Mouse (Mus musculus) limb, embryonic 12.5 days (tissue): ENCODE measurements at regions not wholly inside any gene's neighbourhood (a gene's known extent, or its start where the extent isn't known, plus 50 kb on each side); places are given as distances from the start of the nearest gene placed in this dataset.

Experiments
- ATAC-seq: fragments of 200-750 bp; cut with Nextera tagmentation; 2 replicates; pipeline ENCODE4 v1.8.0; 2017; ENCODE audit warnings: low read depth, moderate TSS enrichment; ENCODE audit not compliant: insufficient number of reproducible peaks, insufficient read depth, low FRiP score, low TSS enrichment
- H3K27ac ChIP-seq: fragments of 300-500 bp; sonication (generic); 2 replicates; pipeline ENCODE4 v1.5.1; 2016; ENCODE audit warnings: mild to moderate bottlenecking, moderate library complexity
- H3K27me3 ChIP-seq: fragments of 300-500 bp; sonication (generic); 2 replicates; pipeline ENCODE4 v1.6.1; 2016; ENCODE audit warnings: mild to moderate bottlenecking, moderate library complexity
- H3K36me3 ChIP-seq: fragments of 300-500 bp; sonication (generic); 2 replicates; pipeline ENCODE4 v1.6.1; 2016; ENCODE audit warnings: mild to moderate bottlenecking, moderate library complexity
- H3K4me1 ChIP-seq: fragments of 300-500 bp; sonication (generic); replicated peaks from 2 replicates; pipeline ENCODE4 v1.6.1; 2016
- H3K4me2 ChIP-seq: fragments of 300-500 bp; sonication (generic); 2 replicates; pipeline ENCODE4 v1.6.1; 2016; ENCODE audit warnings: mild to moderate bottlenecking, moderate library complexity
- H3K4me3 ChIP-seq: fragments of 300-500 bp; sonication (generic); replicated peaks from 2 replicates; pipeline ENCODE4 v1.5.1; 2016; ENCODE audit warnings: mild to moderate bottlenecking
- H3K9ac ChIP-seq: fragments of 300-500 bp; sonication (generic); replicated peaks from 2 replicates; pipeline ENCODE4 v1.6.1; 2016; ENCODE audit warnings: mild to moderate bottlenecking, moderate library complexity
- H3K9me3 ChIP-seq: fragments of 300-500 bp; sonication (generic); 2 replicates; pipeline ENCODE4 v1.6.1; 2016; ENCODE audit warnings: mild to moderate bottlenecking, moderate library complexity
- WGBS: fragments of 180-500 bp; shearing (Covaris S2); methylation state at CpG from one replicate; pipeline ENCODE4 v1.1.7; 2016; 5-methylcytosine and 5-hydroxymethylcytosine counted together

GRCm38 (mm10) chr8:98955803-98956202, 460.5 kb downstream of the Cdh8 start:
- Histone ChIP-seq H3K4me2 (no peak overlapping the region), H3K36me3 (no peaks in the 10 kb centered on the region), H3K4me1 (no peaks in the 10 kb centered on the region), H3K9me3 (no peaks in the 10 kb centered on the region), H3K27me3 (no peaks in the 10 kb centered on the region), H3K4me3 (no peak overlapping the region), H3K27ac (no peak overlapping the region), H3K9ac (no peak overlapping the region)
- WGBS = 59% methylated on average over 4 of the region's 4 CpGs
- ATAC-seq = no peak

DNA sequence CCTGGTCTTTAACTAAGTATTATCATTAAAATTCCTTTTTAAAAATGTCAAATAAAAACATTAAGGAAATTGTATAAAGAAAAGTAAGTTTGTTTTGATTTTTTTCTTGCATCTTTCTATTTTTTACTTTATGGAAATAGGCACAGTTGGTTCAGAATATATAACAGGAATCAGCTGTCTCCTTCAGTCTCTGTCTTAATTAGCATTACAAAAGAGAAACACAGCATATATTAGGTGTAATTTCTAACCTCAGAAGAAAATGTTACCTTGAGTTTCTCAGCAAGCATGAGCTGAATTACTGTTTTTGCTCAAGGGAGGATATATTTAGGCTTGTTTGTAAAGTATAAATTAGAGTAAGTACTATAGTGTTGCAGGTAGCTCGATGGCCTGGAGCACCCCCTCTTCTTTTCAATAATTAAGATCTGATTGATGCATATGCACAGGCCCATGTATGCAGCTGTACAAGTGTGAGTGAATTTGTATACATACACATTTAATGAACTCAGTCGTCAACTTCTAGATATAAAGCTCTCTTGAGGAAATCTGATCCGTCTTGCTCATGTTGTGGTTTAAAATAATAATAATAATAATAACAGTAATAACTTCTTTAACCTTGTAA, 503.0 kb downstream of the Cdh8 start:
- Histone ChIP-seq H3K4me2 (no peak overlapping the region), H3K36me3 (no peaks in the 10 kb centered on the region), H3K4me3 (no peak overlapping the region), H3K27me3 (no peaks in the 10 kb centered on the region), H3K9ac (no peak overlapping the region), H3K4me1 (no peaks in the 10 kb centered on the region), H3K9me3 (0 out of 2 replicates have a peak, but pooled peaks cover 3% of the 10 kb centered on the region), H3K27ac (no peak overlapping the region)
- 81% methylated on average over 3 of the region's 3 CpGs for WGBS
- no peak for ATAC-seq

DNA sequence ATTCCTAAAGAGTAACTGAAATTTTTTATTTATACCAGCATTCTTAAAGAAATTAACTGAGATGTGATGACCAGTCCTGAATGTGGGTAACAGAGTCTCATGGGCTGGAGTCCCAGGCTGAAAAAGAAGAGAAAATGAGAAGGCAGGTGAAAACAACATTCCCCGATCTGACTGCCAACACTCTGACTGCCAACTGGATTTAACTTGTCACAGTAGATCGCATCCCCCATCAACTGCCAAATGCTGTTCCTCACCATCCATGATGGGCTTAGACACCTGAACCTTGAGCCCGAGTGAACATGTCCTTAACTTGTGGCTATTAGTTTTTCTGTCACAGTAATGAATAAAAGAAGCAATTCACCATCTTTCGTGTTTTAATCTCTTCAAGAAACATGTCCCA, 522.9 kb downstream of the Cdh8 start:
- Histone ChIP-seq H3K4me1 (no peaks in the 10 kb centered on the region), H3K4me2 (no peak overlapping the region)
- 87% methylated on average over 4 of the region's 4 CpGs for WGBS

GRCm38 (mm10) chr8:98861664-98862306, 554.5 kb downstream of the Cdh8 start:
- Histone ChIP-seq H3K4me2 (no peak overlapping the region), H3K9me3 (no peaks in the 10 kb centered on the region), H3K27me3 (no peaks in the 10 kb centered on the region), H3K36me3 (no peaks in the 10 kb centered on the region), H3K27ac (no peak overlapping the region), H3K4me3 (no peak overlapping the region), H3K9ac (no peak overlapping the region), H3K4me1 (0 out of 2 replicates have a peak, but pooled peaks cover 4% of the 10 kb centered on the region)
- WGBS = 66% methylated on average over 2 of the region's 2 CpGs
- no peak for ATAC-seq

More for the DNA sequence above, 522.9 kb downstream of the Cdh8 start:
- Histone ChIP-seq H3K27ac (no peak overlapping the region), H3K4me3 (no peak overlapping the region), H3K27me3 (no peaks in the 10 kb centered on the region), H3K36me3 (no peaks in the 10 kb centered on the region), H3K9ac (no peak overlapping the region), H3K9me3 (no peaks in the 10 kb centered on the region)
- ATAC-seq = no peak

GRCm38 (mm10) chr8:98861175-98861574, 555.1 kb downstream of the Cdh8 start:
- no peak overlapping the region for H3K4me3 ChIP-seq
- H3K9ac ChIP-seq = no peak overlapping the region
- H3K36me3 ChIP-seq = no peaks in the 10 kb centered on the region
- H3K4me1 ChIP-seq = 0 out of 2 replicates have a peak, but pooled peaks cover 4% of the 10 kb centered on the region
- no peak overlapping the region for H3K4me2 ChIP-seq
- no peaks in the 10 kb centered on the region for H3K27me3 ChIP-seq
- no peak for ATAC-seq
- WGBS = 75% methylated on average over 4 of the region's 4 CpGs
- H3K9me3 ChIP-seq = no peaks in the 10 kb centered on the region
- H3K27ac ChIP-seq = no peak overlapping the region

DNA sequence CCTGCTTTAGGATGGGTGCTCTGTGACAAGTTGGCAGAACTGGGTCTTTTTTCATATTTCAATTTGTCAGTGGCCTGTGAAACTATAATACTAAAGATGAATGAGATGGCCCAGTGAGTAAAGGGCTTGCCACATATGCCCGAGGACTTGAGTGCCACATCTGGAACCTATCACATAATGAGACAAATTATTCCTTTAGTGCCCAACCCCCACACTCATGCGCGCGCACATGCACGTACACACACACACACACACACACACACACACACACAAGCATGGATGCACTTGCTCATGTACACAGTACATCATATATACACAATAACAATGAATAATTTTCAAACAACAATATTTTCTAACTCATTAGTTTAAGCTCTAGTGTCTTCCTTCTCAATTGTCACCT, 555.9 kb downstream of the Cdh8 start:
- no peak overlapping the region for H3K27ac ChIP-seq
- no peaks in the 10 kb centered on the region for H3K9me3 ChIP-seq
- H3K4me3 ChIP-seq = no peak overlapping the region
- no peak for ATAC-seq
- H3K36me3 ChIP-seq = no peaks in the 10 kb centered on the region
- H3K4me1 ChIP-seq = 0 out of 2 replicates have a peak, but pooled peaks cover 4% of the 10 kb centered on the region
- H3K27me3 ChIP-seq = no peaks in the 10 kb centered on the region
- 28% methylated on average over 5 of the region's 5 CpGs for WGBS
- H3K4me2 ChIP-seq = no peak overlapping the region
- no peak overlapping the region for H3K9ac ChIP-seq

GRCm38 (mm10) chr8:98829515-98829914, 586.8 kb downstream of the Cdh8 start:
- Histone ChIP-seq H3K27me3 (no peaks in the 10 kb centered on the region), H3K9me3 (no peaks in the 10 kb centered on the region), H3K9ac (no peak overlapping the region), H3K36me3 (no peaks in the 10 kb centered on the region), H3K4me1 (no peaks in the 10 kb centered on the region), H3K27ac (no peak overlapping the region), H3K4me3 (no peak overlapping the region), H3K4me2 (no peak overlapping the region)
- WGBS = 76% methylated on average over 5 of the region's 5 CpGs
- no peak for ATAC-seq

DNA sequence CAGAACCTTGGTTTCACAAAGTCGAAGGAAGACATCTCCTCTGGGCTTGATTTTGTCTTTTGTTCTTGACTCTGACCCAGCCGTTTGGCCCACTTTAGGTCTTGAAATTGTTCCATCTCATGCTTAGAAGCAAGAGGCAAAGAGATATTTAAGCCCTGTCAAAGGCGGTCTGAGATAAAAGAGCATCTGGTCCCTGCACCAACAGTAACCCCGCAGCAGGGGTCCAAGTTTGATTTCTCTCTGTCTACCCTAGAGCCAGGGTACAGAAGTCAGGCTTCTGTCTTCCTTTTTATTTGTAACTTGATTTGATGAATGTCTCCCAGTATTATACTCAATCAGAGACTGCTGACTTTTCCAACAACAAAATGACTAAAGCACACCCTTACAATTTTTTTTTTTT, 587.3 kb downstream of the Cdh8 start:
- no peaks in the 10 kb centered on the region for H3K4me1 ChIP-seq
- ATAC-seq = no peak
- no peak overlapping the region for H3K27ac ChIP-seq
- H3K9me3 ChIP-seq = no peaks in the 10 kb centered on the region
- 67% methylated on average over 4 of the region's 4 CpGs for WGBS
- no peaks in the 10 kb centered on the region for H3K36me3 ChIP-seq
- H3K4me2 ChIP-seq = no peak overlapping the region
- no peak overlapping the region for H3K9ac ChIP-seq
- no peaks in the 10 kb centered on the region for H3K27me3 ChIP-seq
- H3K4me3 ChIP-seq = no peak overlapping the region

- WGBS = 94% methylated on average over 3 of the region's 3 CpGs
- Histone ChIP-seq H3K4me1 (no peaks in the 10 kb centered on the region), H3K4me3 (no peak overlapping the region), H3K9ac (no peak overlapping the region), H3K27ac (no peak overlapping the region), H3K4me2 (no peak overlapping the region), H3K27me3 (no peaks in the 10 kb centered on the region), H3K36me3 (no peaks in the 10 kb centered on the region), H3K9me3 (no peaks in the 10 kb centered on the region)
- no peak for ATAC-seq
Measured at GRCm38 (mm10) chr8:98811922-98812321, 604.3 kb downstream of the Cdh8 start.

GRCm38 (mm10) chr8:98797445-98797844, 618.8 kb downstream of the Cdh8 start:
- 80% methylated on average over 2 of the region's 2 CpGs for WGBS
- Histone ChIP-seq H3K27me3 (no peaks in the 10 kb centered on the region), H3K4me1 (no peaks in the 10 kb centered on the region), H3K27ac (no peak overlapping the region), H3K9ac (no peak overlapping the region), H3K4me3 (no peak overlapping the region), H3K4me2 (no peak overlapping the region), H3K36me3 (no peaks in the 10 kb centered on the region), H3K9me3 (no peaks in the 10 kb centered on the region)
- no peak for ATAC-seq

DNA sequence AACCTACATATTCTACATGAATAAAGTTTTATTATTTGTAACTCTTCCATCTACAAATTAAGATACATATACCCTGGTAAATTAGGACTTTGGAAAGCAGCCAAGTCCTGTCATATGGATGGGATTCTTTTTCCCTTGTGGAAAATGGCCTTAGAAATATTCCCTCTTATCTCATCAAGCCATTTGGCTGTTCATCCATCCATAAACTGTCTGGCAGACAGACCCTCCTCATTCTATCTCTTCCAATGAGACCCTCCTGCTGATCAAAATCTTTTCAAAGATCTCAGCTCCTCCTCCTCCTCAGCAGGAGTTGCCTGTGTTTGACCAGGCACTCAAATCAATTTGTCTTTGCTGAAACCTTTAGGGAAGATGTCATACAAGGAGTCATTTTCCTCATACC, 649.2 kb downstream of the Cdh8 start:
- H3K9me3 ChIP-seq = no peaks in the 10 kb centered on the region
- H3K27me3 ChIP-seq = no peaks in the 10 kb centered on the region
- no peak overlapping the region for H3K4me2 ChIP-seq
- H3K36me3 ChIP-seq = no peaks in the 10 kb centered on the region
- ATAC-seq = no peak
- H3K4me1 ChIP-seq = no peaks in the 10 kb centered on the region
- H3K27ac ChIP-seq = no peak overlapping the region
- no peak overlapping the region for H3K9ac ChIP-seq
- H3K4me3 ChIP-seq = no peak overlapping the region

- H3K36me3 ChIP-seq = no peaks in the 10 kb centered on the region
- H3K4me1 ChIP-seq = no peaks in the 10 kb centered on the region
- no peak overlapping the region for H3K27ac ChIP-seq
- H3K9ac ChIP-seq = no peak overlapping the region
- H3K9me3 ChIP-seq = no peaks in the 10 kb centered on the region
- H3K27me3 ChIP-seq = no peaks in the 10 kb centered on the region
- no peak overlapping the region for H3K4me2 ChIP-seq
- no peak for ATAC-seq
- no peak overlapping the region for H3K4me3 ChIP-seq
Measured at GRCm38 (mm10) chr8:98756596-98756995, 659.7 kb downstream of the Cdh8 start.
